Mouse (Mus musculus) adrenal gland, adult (tissue): ENCODE data around the gene Cela2a.

ENCODE experiments used
- DNase-seq, 2 experiments: peaks; one replicate each; pipeline ENCODE4 v3.0.0; 2022 to 2023; ENCODE audit warnings: low spot score in 1 of 2; ENCODE audit not compliant: inconsistent age in 2 of 2

Gene Cela2a

DNA sequence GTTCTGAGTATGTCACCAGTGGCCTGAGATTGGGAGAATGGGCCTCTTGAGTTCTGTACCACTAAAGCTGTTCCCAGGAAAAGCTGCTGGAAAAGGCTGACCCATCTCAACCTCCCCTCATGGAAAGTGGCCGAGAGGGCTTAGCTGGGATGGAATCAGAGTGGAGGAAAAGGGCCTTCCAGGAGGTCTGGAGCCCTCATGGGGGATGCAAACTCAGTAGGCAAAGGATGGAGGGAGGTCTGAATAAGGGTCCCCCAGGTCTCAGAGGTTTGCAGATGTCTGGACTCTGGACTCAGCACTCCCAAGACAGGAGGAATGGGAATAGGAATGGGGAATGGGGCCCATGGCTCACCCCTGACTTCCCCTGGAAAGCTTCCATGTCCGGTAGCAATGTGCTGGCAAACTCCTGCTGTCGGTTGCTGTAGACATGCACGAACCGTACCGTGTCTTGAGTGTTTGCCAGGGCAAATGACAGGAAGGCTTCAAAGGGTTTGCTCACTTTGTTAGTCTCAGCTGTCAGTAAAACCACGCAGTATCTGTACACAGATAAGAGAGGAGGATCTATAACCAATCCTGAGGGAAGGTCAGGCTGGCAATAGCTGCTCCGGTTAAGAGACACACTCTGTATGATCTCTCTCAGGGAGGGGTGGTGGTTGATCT is 56.3 kb downstream of the Cela2a start:
- no peak for DNase-seq

DNA sequence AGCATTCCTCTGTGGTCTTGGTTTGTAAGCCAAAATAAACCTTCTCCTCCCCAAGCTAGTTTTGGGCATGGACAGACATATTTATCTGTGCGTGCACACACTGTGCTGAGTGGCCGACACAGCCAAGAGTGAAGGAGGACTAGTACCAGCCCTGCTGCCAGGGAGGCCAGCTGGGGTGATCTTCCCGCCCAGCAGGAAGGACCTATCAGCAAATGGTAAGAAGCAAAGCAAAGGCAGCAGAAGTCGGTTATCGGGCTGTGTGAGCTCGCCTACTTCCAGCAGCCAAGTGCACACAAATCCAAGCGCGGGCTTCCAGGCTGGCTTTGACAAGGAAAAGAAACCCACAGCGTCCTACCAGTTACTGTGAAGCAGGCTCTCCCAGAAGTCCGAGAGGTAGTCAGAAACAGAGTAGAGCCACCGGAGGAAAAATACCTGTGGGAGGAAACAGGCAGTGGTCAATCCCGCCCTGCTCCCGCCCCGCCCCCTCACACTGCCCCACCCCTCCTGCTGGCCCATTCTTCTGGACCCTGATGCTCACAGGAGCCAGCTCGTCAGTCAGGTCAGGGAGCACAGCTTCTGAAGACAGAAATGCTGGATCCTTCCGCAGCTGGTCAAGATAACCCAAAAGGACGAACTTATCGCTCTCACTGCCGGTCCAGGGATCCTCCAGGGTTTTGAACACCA is 58.5 kb downstream of the Cela2a start:
- DNase-seq: no peak

- no peak for DNase-seq
These were observed 59.1 kb downstream of the Cela2a start for GRCm38 (mm10) chr4:141766668-141767352.

GRCm38 (mm10) chr4:141766316-141766667 is 59.7 kb downstream of the Cela2a start:
- no peak for DNase-seq

GRCm38 (mm10) chr4:141765008-141765407 is 61.0 kb downstream of the Cela2a start:
- DNase-seq: no peak
